Mouse (Mus musculus) cerebellum, postnatal 14 days (tissue): Measurements from ENCODE around the gene Cyth3.

Source experiments
- DNase-seq, 2 experiments: peaks; one replicate each; pipeline ENCODE4 v3.0.0; 2021; ENCODE audit warnings: mixed read lengths in 2 of 2

The Cyth3 gene

DNA sequence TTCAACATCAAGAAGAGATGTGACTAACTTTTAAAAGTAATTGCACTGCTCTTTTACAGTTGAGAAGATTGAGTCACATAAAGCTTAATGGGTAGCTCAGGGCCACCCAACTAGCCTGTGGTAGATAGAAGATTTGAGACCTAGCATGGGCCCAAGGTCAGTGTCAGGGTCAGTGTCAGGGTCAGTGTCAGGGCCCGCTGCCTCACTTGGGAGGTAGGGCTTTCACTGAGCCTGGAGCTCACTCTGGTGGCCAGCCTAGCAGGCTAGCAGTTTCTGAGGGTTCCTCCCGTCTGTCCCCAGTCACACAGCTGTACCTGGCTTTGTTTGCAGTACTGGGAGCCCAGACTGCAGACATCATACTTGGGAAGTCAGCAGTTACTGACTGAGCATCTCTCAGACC, 47.1 kb downstream of the Cyth3 start:
- no peak for DNase-seq

GRCm38 (mm10) chr5:143669839-143670238, 47.6 kb downstream of the Cyth3 start:
- no peak for DNase-seq

GRCm38 (mm10) chr5:143670740-143671415, 48.6 kb downstream of the Cyth3 start:
- no peak for DNase-seq

- DNase-seq = no peak
Observed at GRCm38 (mm10) chr5:143674576-143674975, 52.3 kb downstream of the Cyth3 start.

GRCm38 (mm10) chr5:143676218-143676985, 54.2 kb downstream of the Cyth3 start:
- DNase-seq = no peak

GRCm38 (mm10) chr5:143677363-143677762, 55.1 kb downstream of the Cyth3 start:
- no peak for DNase-seq

DNA sequence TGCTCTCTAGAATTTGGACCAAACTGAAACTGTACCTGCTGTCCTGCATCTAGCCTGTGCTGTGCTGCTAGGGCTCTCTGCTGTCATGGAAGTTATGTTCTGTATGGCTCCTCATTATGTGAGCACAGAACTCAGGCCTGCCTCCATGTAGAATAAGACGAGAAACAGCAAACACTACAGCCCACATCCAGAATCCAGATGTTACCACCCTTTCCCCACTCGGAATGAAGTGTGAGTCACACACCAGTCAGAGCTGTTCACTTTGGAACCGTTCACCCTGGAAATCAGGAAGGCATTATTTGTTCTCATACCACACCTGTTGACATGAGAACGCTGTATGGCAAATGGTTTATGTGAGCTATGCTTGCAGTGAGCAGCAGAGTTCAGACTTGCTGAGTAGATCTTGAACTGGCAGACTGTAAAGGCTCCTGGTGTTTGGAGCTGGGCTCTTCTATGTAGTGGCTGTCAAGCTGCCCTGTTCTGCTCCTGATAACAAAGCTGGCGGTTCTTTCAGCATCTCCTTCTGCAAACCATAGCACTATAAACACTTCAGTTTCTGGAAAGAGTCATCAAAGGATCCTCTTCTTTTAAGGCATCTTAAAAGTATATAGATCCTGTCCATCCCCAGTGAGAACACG, 56.5 kb downstream of the Cyth3 start:
- no peak for DNase-seq

DNA sequence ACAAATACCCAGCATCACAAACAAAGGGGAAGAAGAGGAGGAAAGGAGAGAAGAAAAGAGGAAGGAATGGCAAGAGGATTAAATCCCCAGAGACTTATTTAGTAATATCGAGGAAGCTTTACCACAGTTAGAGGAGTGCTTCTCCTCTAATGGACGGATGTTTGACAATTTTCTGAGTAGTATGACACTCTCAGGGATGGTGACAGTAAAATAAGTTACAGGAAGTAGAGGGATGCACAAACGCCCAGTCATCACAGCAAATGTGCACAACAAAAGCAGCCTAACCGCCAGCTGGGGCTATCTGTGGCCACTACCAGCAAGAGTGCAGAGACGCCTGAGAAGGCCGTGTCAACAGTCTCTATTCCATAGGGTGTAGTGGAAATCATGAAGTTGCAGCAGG, 57.4 kb downstream of the Cyth3 start:
- DNase-seq = no peak

- no peak for DNase-seq
Observed at GRCm38 (mm10) chr5:143683696-143684095, 61.4 kb downstream of the Cyth3 start.

- DNase-seq = no peak
Observed at GRCm38 (mm10) chr5:143684911-143685390, 62.7 kb downstream of the Cyth3 start.

DNA sequence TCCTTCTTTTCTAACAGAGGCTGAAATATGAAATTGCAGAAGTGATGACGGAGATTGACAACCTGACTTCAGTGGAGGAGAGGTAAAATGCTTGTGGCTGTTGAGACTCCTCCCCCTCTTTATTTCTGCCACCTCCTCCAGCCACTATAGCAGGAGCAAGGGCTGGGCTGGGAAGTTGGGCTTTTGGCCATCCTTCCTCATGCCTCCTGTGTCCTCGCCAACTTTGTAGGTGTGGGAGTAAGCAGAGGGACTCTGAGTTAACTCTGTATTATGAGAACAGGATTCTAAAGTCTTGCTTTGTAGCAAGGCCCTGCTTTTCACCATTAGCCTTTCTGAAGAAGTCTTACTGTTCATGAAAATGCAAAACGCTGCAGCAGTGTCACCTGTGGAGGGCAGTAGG, 64.2 kb downstream of the Cyth3 start:
- DNase-seq = no peak

DNA sequence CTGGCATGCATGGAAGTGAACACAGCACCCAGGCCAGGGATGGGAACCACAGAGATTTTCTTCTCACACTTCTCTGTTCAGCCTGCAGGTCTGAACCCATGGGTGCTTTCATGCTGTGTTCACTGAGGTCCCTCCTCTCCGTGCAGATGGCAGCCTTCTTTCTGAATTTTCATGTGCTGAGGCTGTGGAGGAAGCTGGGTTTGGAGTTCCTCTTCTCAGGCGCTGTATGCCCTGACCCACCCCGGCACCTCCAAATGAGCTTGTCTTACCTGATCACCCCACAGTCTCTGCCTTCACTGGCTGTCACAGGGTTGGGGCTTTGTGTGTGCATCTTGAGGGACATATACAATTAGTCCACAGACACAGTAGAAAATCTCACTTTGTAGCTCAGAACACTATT, 65.3 kb downstream of the Cyth3 start:
- no peak for DNase-seq

GRCm38 (mm10) chr5:143690392-143690791, 68.1 kb downstream of the Cyth3 start:
- no peak for DNase-seq

DNA sequence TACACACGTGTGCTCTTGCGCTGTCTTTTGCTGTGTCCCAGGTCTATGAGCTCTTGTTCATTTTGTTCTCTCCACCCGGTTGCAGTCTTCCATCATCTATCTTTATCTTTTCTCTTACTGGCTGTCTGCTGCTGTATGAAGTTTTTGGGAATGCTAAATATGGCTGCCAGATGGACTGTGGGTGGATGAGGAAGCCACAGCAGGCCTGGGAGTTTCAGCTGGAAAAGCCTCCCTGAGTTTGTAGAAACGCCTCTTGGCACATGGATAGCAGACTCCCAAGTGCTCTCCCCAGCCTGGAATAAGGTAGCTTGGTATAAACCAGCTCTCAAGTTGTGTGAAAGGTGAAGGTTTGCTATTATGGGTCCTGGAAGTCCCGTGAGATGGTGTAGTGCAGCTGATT, 68.7 kb downstream of the Cyth3 start:
- DNase-seq = no peak

DNA sequence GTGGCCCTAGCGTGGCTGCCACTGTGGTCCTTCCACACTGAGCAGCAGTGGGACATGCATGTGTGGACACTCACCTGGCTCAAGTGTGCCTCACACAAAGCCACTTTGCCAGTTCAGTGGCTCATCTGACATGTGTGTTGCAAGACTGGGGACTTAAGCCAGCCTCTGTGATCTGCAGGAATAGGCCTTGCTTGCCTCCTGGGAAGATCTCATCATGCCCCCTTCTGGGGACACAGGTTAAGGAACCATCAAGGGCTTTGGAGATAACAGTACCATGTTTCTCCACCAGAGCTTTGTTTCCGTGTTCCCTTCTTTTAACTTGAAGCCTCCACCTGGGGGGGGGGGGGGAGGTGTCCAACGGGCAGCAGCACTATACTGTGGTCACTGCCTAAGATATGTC, 74.1 kb downstream of the Cyth3 start:
- DNase-seq = no peak

- DNase-seq = no peak
Observed at GRCm38 (mm10) chr5:143698454-143698853, 76.2 kb downstream of the Cyth3 start.

DNA sequence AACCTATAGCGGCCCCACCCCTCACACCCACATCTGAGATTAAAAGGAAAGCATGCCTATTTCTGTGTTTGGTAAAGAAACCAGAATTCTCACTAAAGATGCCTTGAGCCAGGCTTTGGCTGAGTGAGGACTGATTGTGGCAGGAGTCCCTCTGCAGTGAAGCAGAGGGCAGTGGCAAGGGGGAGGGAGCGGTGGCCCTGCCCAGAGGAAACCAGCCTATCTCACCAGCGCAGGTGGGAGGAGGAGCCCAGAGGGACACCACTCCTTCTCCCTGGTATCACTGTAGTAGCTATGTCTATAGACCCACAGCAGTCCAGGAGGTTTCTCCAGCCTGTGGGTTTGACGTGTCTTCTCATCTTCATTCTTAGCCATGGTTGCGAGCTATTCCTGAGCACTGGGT, 78.0 kb downstream of the Cyth3 start:
- no peak for DNase-seq

- DNase-seq = no peak
Observed at GRCm38 (mm10) chr5:143701074-143701473, 78.8 kb downstream of the Cyth3 start.

- peak; percentile 72 to 74 for DNase-seq
Observed at GRCm38 (mm10) chr5:143704875-143705658, 82.8 kb downstream of the Cyth3 start.

DNA sequence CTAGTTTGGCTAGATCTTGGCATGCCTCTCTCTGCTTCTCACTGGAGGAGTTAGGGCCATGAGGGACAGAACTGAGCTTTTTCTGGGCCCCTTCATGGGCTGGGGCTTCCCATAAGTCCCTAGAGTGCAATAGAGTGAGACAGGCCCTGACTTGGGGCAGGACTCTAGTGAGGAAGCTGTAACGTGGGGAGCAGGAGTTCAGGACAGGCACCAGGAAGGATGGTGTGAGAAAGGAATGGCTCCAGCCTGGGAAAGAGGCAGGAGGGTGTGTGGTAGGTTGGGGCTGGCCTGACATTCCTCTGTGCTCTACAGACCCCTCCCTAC, 83.4 kb downstream of the Cyth3 start:
- DNase-seq = no peak

- no peak for DNase-seq
Observed at GRCm38 (mm10) chr5:143706030-143706821, 84.0 kb downstream of the Cyth3 start.

DNA sequence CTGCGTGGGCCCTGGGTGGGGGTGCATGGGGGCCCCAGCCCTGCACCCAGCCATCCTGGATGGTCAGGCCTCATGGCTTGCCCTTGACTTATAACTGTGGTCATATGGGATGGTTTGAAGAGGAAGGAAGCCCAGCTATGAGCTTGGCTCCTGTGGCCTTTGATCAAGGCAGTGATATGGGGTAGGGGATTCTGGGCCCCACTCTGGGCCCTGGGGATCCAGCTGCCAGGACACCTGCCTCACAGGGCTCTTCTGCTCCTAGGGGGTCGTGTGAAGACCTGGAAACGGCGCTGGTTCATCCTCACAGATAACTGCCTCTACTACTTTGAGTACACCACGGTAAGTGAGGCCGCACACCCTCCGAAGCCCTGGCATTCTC, 84.6 kb downstream of the Cyth3 start:
- no peak for DNase-seq
